In the genomic region with DNA sequence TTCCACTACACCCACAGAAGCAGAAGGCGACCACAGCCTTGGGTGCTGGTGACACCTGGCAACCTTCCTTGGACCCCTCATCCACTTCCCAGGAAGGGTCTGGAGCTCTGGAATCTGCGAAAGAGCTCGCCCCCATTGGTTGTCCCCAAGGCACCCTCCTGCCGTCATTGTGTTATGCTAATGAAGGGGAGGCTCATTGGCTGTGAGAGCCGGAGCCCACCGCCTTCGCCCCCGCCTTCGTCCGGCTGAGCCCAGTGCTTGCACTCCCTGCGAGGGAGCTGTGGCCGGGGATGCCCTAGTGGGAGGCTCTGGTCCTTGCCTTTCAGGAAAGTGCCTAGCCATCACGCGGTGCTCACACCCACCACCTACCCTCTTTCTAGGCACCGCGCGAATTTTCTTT, we compare ENCODE assay signal across 8 mouse cellular contexts. TPM values are rescaled to one million over a fixed set of nuclear protein-coding genes. Genes with fewer than 3 reads are reported as not detected.
A peak's percentile ranks its signal among the peaks of the same experiment; 100 is the strongest.
DNase-seq lines count a peak whose midpoint lies in the region; ATAC-seq and TF ChIP-seq lines count a peak whose summit lies in the region.

No protein-coding gene starts in this region.

- H3K36me3 ChIP-seq in intestine, embryonic 16.5 days (ENCODE audit: control insufficient read depth, insufficient read depth, low read length): no peaks in the 10 kb centered on the region
- H3K36me3 ChIP-seq in midbrain, embryonic 13.5 days: no peaks in the 10 kb centered on the region
- H3K36me3 ChIP-seq in stomach, postnatal 0 days (ENCODE audit: control insufficient read depth, insufficient read depth, low read length): no peaks in the 10 kb centered on the region

- H3K4me2 ChIP-seq in intestine, embryonic 16.5 days (ENCODE audit: low read depth, low read length): peak overlapping the region; percentile 85
- H3K4me2 ChIP-seq in midbrain, embryonic 13.5 days (replicated peaks): peak overlapping the region; percentile 86
- H3K4me2 ChIP-seq in stomach, postnatal 0 days (replicated peaks; ENCODE audit: low read depth): peak overlapping the region; percentile 58

- TF ChIP-seq CTCF in stomach, postnatal 0 days (IDR thresholded peaks at IDR 0.05; ENCODE audit: low read depth): peak; percentile 27; the same call in 1 of the 2 replicates

- TF ChIP-seq EP300 in stomach, postnatal 0 days (optimal IDR thresholded peaks at IDR 0.05): no peak

- no peaks in the 10 kb centered on the region for H3K9me3 ChIP-seq in intestine, embryonic 16.5 days (ENCODE audit: control insufficient read depth, low read length)
- H3K9me3 ChIP-seq in midbrain, embryonic 13.5 days: no peaks in the 10 kb centered on the region
- no peaks in the 10 kb centered on the region for H3K9me3 ChIP-seq in stomach, postnatal 0 days (ENCODE audit: control insufficient read depth, low read length)

- peak overlapping the region; percentile 49 for H3K4me3 ChIP-seq in intestine, embryonic 16.5 days (ENCODE audit: low read length)
- H3K4me3 ChIP-seq in midbrain, embryonic 13.5 days (replicated peaks): peak overlapping the region; percentile 64
- peak overlapping the region; percentile 47 for H3K4me3 ChIP-seq in stomach, postnatal 0 days (ENCODE audit: low read depth, low read length)

- DNase-seq in ZHBTc4 (ENCODE audit: low read depth, low spot score): peak; percentile 93
- peak; percentile 85 for DNase-seq in embryo, embryonic 9.5 days (ENCODE audit: extremely low spot score)
- peak; percentile 62 to 82 for DNase-seq in left cerebral cortex, postnatal 25 days (ENCODE audit: low spot score in 2 of 2)
- DNase-seq in stomach, postnatal 0 days (ENCODE audit: low spot score): peak; percentile 66
- no peak for DNase-seq in spleen, postnatal 36 days (ENCODE audit: low spot score in 2 of 2)

- peak; percentile 37 for ATAC-seq in granulocyte monocyte progenitor cell, adult 5-6 weeks (replicated peaks; ENCODE audit: poor library complexity, severe bottlenecking)
- peak; percentile 93 for ATAC-seq in intestine, embryonic 16.5 days
- ATAC-seq in midbrain, embryonic 13.5 days: peak; percentile 100
- peak; percentile 94 for ATAC-seq in stomach, postnatal 0 days (ENCODE audit: low FRiP score, low TSS enrichment)

- H3K9ac ChIP-seq in intestine, embryonic 16.5 days (ENCODE audit: low read depth, low read length): peak overlapping the region; percentile 63; the same call in 1 of the 2 replicates
- H3K9ac ChIP-seq in midbrain, embryonic 13.5 days (replicated peaks): peak overlapping the region; percentile 74
- H3K9ac ChIP-seq in stomach, postnatal 0 days (ENCODE audit: low read length): peak overlapping the region; percentile 45; the same call in 1 of the 2 replicates

- no peaks in the 10 kb centered on the region for H3K27me3 ChIP-seq in intestine, embryonic 16.5 days (replicated peaks; ENCODE audit: control insufficient read depth, insufficient read depth, low read length)
- H3K27me3 ChIP-seq in midbrain, embryonic 13.5 days: no peaks in the 10 kb centered on the region
- no peaks in the 10 kb centered on the region for H3K27me3 ChIP-seq in stomach, postnatal 0 days (ENCODE audit: control insufficient read depth, insufficient read depth, low read length)

- intact Hi-C loops in left cerebral cortex, postnatal 25 days (cut with DNase I): no loop called here

- WGBS in intestine, embryonic 16.5 days: under 1% methylated on average over 17 of the region's 17 CpGs
- under 1% methylated on average over 17 of the region's 17 CpGs for WGBS in midbrain, embryonic 13.5 days
- under 1% methylated on average over 17 of the region's 17 CpGs for WGBS in stomach, postnatal 0 days

- H3K27ac ChIP-seq in intestine, embryonic 16.5 days (ENCODE audit: low read length): no peak overlapping the region
- H3K27ac ChIP-seq in midbrain, embryonic 13.5 days: no peak overlapping the region
- H3K27ac ChIP-seq in stomach, postnatal 0 days (replicated peaks): no peak overlapping the region

- H3K4me1 ChIP-seq in intestine, embryonic 16.5 days (ENCODE audit: control insufficient read depth, insufficient read depth, low read length): peaks cover 7% of the 10 kb centered on the region; the same call in 1 of the 2 replicates
- H3K4me1 ChIP-seq in midbrain, embryonic 13.5 days (replicated peaks): peaks cover 6% of the 10 kb centered on the region; the same call in 1 of the 2 replicates
- H3K4me1 ChIP-seq in stomach, postnatal 0 days (replicated peaks; ENCODE audit: control insufficient read depth, insufficient read depth): no peaks in the 10 kb centered on the region

RNA-seq across cellular contexts. Expression of gene Kcnt2, which starts 0.5 kb away (rescaled TPM):
- not detected in 2 replicates for total RNA-seq in granulocyte monocyte progenitor cell, adult 5-6 weeks (2014; fragmentation: Nextera tagmentation)
- not detected in 2 replicates for total RNA-seq in granulocyte monocyte progenitor cell, adult 5-6 weeks (2017)
- 1.3 and 1.6 TPM in 2 replicates for polyA plus RNA-seq in intestine, embryonic 16.5 days (2015; fragmentation: Nextera tagmentation; extraction: Ambion mirVana)
- 10 to 100 TPM; 47.6 to 49.8 TPM for total RNA-seq in left cerebral cortex, postnatal 25 days (2021)
- polyA plus RNA-seq in midbrain, embryonic 13.5 days (2015; fragmentation: Nextera tagmentation; extraction: Ambion mirVana): 1.3 and 1.6 TPM in 2 replicates
- 0.57 and 0.71 TPM in 2 replicates for polyA plus RNA-seq in stomach, postnatal 0 days (2015; fragmentation: Nextera tagmentation; extraction: Ambion mirVana)

Comparison
In these comparisons a context has a peak if more than half of its experiments do, and no peak if none do; other contexts are left out.
1. DNase-seq: peak in ZHBTc4 (single experiment), embryo, embryonic 9.5 days (single experiment), left cerebral cortex, postnatal 25 days (2 of 2) and stomach, postnatal 0 days (single experiment); none in spleen, postnatal 36 days (0 of 2).
2. ATAC-seq: peak in every context shown above with its lines; median percentile 100 in midbrain, embryonic 13.5 days; 94 in stomach, postnatal 0 days; 93 in intestine, embryonic 16.5 days; 37 in granulocyte monocyte progenitor cell, adult 5-6 weeks.
3. Peak in every context shown above with its lines, with median percentiles within 50 percentile points of each other: H3K4me2 ChIP-seq, H3K4me3 ChIP-seq and H3K9ac ChIP-seq.